Mouse (Mus musculus) adrenal gland, postnatal 10 days (tissue): Measurements from ENCODE around the gene St8sia6. TPM values are rescaled to one million over a fixed set of nuclear protein-coding genes. Genes with fewer than 3 reads are reported as not detected.
A peak's percentile ranks its signal among the peaks of the same experiment; 100 is the strongest.

Experiments
- DNase-seq: peaks from one replicate; pipeline ENCODE4 v3.0.0; 2021; ENCODE audit warnings: mixed read lengths
- total RNA-seq, 2 experiments: library from RNA; stranded (reverse); gene quantifications; 2 replicates each; pipeline ENCODE4 v1.2.3; 2021

The St8sia6 gene
- total RNA-seq, 2 experiments from 2014 or later, result 1.6 to 1.8 TPM

DNA sequence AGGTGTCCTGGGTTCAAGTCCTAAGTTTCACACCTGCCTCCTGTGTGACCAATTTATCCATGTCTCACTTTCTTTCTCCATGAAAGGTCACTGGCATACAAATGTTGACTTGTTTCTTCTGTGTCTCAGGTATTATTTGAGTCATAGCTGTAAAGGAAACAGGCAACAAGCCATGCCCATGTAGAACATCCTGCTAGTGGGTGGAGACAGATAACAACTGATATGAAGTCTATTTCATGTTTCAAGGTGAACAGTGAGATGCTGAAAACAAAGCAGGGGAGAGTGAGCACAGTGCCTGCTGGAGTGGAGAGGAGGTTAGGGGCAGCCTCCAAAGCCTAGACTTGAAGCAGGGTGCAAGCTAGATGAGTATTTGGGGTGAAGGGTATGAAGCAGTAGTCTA, 33.5 kb downstream of the St8sia6 start:
- DNase-seq, result no peak

DNA sequence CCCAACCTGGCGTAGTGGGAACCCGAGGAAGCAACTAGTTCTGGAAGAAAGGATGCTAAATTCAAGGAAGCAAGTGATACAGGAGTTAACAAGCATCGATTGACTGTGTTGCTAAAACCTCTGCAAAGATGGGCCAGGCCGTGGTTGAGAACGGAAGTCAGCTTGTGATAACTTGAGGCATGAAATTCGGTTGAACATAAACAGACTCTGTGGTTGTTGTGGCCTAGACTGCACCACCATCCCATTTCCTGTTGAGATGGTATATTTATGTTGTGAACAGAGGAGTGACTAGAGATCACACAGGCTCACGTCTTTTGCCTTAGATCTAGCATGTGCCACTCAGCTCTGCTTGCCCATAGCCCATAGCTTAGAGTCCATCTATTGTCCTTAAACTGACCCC, 36.5 kb downstream of the St8sia6 start:
- DNase-seq, result no peak

DNA sequence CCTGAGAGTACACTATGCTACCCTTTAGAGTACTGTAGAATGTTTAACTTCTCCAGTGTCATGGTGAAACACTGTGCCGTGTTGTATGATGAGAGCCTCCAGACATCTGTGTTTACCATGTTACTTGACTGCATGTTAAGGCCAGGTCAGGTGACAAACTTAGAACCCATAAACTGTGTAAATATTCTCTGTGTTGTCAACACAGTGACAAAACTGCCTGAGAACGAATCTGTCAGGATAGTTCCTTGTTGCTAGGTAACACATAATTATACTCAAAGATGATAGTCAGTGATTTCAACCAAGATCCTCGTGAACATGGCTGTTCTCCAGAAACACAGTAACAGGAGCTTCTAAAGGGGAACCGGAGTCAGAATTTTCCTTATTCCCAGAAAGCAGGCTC, 38.1 kb downstream of the St8sia6 start:
- no peak for DNase-seq

GRCm38 (mm10) chr2:13751691-13752090, 42.2 kb downstream of the St8sia6 start:
- DNase-seq, result no peak

DNA sequence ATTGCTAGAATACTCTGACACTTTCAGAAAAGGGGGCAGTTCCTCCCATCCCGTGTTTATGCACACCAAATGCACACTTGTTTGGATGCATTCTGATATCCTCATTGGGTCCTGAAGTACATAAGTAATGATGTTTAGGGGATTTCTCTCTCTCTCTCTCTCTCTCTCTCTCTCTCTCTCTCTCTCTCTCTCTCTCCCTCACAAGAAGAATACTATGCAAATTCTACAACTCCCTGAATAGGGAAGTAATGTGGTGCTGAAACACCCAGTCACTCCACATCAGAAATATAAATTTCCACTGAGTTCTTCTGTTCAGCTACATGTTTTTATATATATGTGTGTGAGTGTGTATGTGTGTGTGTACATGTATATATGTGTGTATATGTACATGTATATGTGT, 43.1 kb downstream of the St8sia6 start:
- no peak for DNase-seq

- DNase-seq, result no peak
Observed at GRCm38 (mm10) chr2:13750089-13750488, 43.8 kb downstream of the St8sia6 start.

DNA sequence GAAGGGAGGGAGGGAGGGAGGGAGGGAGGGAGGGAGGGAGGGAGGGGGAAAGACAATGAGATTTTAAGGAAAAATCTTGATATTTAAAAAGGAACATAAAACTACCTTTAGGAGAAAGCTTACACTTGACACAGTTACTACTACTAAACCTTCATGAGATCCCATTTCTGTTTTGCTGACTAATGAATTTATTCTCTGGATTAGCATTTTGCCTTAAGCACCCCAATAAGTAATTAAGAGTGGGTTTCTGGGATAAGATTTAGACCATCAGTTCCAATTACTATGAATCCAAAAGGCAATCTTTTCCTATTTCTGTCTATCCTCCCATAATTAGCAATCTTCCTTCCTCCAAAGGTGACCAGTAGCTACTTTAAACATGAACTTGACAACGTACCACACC, 44.7 kb downstream of the St8sia6 start:
- DNase-seq, result no peak

DNA sequence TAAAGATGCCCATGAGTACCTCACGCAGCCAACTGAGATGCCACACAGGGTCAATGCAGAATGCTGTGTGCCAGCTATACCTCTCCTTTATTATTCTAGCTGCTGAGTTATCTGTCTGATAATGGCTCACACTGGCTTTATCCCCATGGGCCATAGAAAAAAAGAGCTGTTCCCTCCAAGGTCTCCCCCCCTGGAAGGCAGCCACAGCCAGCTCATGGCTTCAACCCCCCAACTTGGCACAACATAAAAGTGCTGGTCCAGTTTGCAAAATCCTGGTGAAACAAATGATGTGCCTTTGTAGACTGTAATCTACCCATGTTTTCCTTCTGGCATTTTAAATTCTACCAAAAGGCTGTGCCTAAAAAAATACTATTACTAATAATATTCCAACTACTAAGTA, 46.3 kb downstream of the St8sia6 start:
- peak; percentile 78 for DNase-seq

GRCm38 (mm10) chr2:13746023-13746422, 47.8 kb downstream of the St8sia6 start:
- no peak for DNase-seq

GRCm38 (mm10) chr2:13738704-13739103, 55.2 kb downstream of the St8sia6 start:
- no peak for DNase-seq

DNA sequence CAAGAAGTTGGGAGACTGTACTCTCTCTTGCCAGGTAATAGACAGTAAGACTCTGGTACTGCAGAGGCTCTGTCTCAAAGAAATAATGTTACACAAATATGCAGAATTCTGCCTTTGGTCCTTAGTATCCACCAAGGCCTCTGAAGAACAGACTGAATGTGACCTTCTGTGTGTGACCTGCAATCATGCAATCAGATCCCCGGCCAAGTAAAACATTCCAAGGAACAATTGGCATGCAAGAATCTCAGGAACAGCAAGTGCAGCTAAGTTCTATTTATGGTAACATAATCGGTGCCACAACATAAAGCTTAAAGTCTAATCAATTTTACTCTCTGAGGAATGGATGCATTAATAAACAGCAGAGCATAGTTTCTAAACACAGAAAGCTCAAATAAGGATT, 66.0 kb downstream of the St8sia6 start:
- peak; percentile 8 for DNase-seq

DNA sequence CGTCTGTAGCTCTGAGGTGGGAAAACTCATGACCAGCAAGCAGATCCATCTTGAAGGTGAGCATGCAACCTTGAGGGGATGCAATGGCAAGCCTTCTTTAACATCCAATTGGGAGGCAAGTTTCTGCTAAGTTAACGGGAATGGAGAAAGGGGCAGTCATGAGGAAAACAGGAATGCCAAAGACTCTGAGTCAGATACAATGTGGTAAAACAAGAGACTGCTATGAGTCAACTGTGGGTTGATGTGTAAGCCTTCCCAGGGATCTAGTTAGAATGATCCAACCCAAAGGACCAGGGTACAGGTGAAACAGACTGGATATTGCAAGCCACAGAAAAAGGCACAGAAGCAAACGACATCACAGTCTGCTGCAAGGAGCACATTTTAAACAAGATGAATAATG, 68.3 kb downstream of the St8sia6 start:
- no peak for DNase-seq

DNA sequence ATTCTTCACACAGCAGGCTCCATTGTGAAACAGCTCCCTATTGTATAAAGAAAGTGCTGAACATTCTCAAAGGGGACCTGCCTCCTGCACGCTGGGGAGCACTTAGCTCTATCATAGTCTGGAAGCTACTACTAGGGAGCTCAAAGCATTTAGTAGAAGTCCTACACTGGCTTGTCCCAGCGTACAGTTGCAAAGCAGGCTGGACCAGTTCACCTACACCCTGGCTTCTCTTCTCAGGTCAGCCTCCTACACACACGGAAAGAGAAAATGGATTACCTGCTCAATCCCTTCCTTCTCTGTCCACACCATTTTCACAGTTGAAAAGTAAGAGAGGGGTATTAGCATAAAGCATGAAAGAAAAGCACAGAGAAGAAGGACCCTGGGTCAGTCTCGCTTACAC, 71.6 kb downstream of the St8sia6 start:
- no peak for DNase-seq

GRCm38 (mm10) chr2:13718628-13719185, 75.2 kb downstream of the St8sia6 start:
- DNase-seq, result no peak

GRCm38 (mm10) chr2:13708785-13709184, 85.1 kb downstream of the St8sia6 start:
- no peak for DNase-seq

GRCm38 (mm10) chr2:13697514-13697913, 96.3 kb downstream of the St8sia6 start:
- DNase-seq, result no peak

- DNase-seq, result no peak
Observed at GRCm38 (mm10) chr2:13694417-13694816, 99.4 kb downstream of the St8sia6 start.

GRCm38 (mm10) chr2:13684380-13684779, 109.5 kb downstream of the St8sia6 start:
- no peak for DNase-seq

DNA sequence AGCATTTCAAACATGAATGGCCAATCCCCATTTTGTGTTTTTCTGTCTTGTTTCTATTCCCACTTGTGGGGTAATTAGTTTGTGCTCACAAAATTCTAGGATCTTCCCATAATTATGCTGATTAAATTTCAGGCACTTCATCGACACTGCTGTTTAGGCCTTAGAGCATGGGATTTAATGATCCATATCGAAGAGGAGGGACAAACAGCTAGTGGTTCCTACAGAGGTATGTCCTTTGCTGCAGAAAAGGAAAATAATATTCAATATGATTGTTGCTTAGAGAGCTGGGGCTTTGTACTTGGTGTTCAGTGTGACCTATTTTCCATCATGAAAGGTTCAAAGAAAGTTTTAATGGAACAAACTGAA, 110.7 kb downstream of the St8sia6 start:
- DNase-seq, result no peak

DNA sequence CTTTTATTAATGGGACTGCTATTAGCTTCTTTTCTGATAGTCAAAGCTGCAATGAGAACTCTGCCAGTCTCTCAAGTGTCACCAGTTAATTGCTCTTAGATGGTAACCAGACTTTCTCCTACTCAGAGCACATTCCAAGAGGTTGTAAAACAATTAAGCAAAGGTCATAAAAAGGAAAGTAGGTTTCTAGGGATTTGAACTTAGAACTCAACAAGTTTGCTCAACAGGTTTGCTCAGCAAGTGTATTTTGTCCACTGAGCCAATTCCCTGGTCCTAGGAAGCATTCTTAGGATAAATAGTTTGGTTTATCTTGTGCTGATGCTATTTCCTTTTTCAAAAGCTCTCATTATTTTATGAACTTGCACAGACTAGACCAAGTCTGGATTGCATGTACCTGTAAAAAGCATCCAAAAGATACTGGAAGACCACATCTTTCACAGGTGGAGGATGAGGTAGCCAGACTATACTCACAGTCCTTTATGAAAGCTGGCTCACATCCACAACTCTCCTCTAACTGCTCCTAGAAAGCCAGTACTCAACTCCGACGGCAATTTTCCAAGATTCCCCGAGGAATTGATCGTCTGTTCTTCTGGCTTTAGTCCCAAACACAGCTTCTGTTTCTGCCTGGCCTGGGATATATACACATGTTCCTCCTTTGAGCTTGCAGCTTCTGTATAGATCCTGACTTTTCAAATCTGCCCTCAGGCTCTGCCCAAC, 111.2 kb downstream of the St8sia6 start:
- DNase-seq, result peak; percentile 21

GRCm38 (mm10) chr2:13672946-13673345, 120.9 kb downstream of the St8sia6 start:
- peak; percentile 40 for DNase-seq

GRCm38 (mm10) chr2:13672426-13672825, 121.4 kb downstream of the St8sia6 start:
- no peak for DNase-seq

DNA sequence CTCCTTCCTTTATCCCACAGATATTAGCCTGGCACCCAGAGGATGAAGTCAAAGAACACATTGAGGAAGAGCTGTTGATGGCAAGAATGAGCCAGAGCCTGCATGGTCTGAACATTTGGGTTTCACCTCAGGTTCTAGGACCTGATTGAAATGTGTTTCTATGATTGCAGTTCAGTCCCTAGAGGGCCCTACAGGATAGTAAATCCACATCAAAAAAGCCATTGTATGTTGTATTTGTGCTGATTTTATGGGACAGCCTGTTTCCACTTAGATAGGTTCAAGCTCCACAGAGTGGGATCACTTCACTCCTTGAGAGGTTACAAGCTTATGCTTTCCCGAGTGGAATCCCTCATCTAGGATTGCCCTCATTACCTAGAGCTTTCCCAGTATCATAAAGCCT, 159.0 kb downstream of the St8sia6 start:
- no peak for DNase-seq

DNA sequence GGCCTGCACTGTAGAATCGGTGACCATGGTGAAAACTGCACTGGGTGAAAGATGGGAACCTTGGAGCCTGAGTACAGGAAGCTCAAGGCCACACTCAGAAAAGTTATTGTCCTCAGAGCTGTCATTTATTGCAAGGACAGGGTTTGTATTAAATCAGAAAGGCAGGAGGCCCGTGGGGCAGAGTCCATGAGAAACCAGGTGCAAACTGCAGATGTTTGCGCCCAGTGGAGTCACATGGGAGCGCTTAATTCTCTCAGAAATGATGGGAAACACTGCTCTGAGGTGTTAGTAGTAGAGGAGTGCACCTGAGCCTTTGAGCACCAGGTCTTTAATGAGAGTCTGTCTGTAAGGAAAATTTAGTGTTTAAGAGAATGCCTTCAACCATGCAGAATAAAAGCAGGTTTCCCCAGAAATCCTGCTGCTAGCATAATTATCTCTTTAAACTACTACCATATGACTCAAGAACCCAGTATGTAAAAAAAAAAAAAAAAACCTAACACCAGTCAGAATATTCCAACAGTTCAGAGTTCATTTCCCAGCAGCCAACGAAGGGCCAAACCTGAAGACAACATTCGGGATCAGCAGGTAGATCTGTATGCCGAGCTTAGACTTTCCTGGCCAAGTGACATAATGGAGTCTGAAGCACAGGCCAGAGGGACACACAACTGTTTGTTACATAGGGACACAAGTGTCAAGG, 163.6 kb downstream of the St8sia6 start:
- peak; percentile 16 for DNase-seq
